Mouse (Mus musculus): ENCODE data around the gene Epdr1. TPM values are rescaled to one million over a fixed set of nuclear protein-coding genes. Genes with fewer than 3 reads are reported as not detected.

Gene Epdr1
- total RNA-seq (2023), result 1 to 10 TPM; 2.2 to 2.4 TPM

DNA sequence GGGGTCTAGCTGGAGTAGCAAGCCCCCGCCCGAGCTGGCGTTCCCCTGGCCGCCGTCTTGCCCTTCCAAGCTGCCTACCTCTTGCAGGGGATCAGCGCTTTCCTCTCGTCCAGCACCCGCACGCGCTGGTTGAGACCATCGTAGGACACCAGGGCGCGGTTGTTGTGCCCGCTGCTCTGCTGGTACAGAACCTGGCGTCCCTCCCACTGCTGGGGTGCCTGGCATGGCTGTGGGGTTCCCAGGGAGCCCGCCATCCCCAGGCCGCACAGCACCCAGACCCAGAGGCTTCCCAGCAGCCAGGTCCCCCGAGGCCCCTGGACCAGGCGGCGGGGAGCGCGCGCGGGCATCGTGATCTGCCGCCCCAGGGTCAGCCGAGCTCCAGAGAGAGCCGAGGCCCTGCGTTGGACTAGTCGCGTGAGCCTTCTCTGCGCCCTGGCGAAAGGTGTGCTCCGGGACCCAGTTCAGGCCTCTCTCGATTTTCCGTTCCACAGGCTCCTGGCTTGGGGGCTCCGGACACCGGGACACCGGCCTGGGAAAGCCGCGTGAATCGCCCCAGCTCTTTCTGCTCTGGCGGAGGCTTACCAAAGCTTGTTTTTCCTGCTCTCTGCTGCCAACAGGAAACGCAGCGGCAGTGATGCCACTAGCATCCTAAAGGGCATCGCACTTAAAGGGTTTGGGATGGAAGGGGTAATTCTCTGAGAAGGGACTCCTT, at the start of gene Epdr1:
Gene Epdr1 (minus strand): TSS at position 712 of the 712 bp plus-strand sequence.

DNA sequence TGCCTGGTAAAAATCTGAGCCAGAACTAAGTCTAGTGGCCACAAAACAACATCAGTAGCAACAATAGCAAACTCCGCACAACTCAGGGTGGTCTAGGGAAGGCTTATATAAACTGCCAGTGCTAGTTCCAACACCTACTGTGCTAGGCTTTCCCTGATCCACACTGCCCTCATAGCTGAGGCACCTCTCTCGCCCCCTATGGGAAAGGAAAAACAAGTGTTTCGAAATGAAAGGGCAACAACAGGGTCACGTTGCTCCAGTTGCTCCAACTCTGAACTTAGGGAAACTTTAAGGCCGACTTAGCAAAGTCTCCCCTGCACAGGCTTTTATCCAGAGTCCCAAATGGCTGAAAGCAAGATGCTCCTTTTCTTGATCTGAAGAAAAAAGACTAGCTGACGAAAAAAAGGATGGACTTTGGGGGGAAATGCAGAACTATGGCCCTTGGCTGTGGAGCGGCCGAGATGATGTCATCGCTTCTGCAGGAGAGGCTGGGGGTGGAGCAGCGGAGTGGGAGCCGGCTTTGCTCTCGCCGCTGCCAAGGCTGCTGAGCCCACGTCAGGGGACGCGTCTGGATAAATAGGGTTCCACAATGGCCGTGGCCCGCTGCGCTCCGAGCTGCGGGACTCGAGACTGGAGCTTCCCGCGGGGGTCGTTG, 3.0 kb upstream of the Epdr1 start, which contains the start of gene Sfrp4:
Gene Sfrp4 (plus strand): TSS at position 532 of the 655 bp plus-strand sequence.

Other genes with a start within 250 kb of the Epdr1 start
- 10 to 100 TPM; 37.5 to 37.8 TPM for gene Stard3nl, start 224.1 kb downstream of the Epdr1 start, total RNA-seq (2023)
- gene Sfrp4, start 3.2 kb upstream of the Epdr1 start, total RNA-seq (2023), result under 1 TPM; 0.29 to 0.47 TPM
- gene Nme8, start 77.9 kb upstream of the Epdr1 start, total RNA-seq (2023), result under 1 TPM in 1 of 2 experiments, not detected in 1; 0.20 TPM
- 100 to 1,000 TPM; 127 to 136 TPM for gene Gpr141, start 204.3 kb upstream of the Epdr1 start, total RNA-seq (2023)